Mouse (Mus musculus): ENCODE data around the gene Palm2. TPM values are rescaled to one million over a fixed set of nuclear protein-coding genes. Genes with fewer than 3 reads are reported as not detected.

The Palm2 gene
- total RNA-seq, 1 experiment, result 1.8 TPM

DNA sequence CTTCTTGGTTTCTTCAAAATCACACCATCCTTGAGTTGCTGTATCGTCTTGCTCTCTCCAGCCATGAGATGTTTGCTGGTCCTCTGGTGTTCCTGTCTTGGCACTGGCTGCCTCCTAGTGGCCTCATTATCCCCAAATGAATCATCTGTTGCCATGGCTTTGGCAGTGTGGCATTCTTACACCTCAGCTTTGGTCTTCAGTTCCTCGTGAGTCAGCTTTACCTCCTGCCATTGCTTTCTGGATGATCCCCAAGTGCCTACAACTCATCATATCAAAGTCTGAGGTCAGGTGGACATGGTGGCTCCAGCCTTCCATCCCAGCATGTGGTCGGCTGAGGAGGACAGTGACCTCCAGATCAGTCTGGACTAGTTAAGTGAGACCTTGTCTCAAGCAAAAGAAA, 232.1 kb downstream of the Palm2 start:
- Histone ChIP-seq H3K4me1 (ENCODE audit: control insufficient read depth in 2 of 2, insufficient read depth in 2 of 2, low read length in 2 of 2, poor library complexity in 1 of 2) (no peaks in the 10 kb centered on the region), H3K27ac (ENCODE audit: insufficient read depth, low read depth, low read length, poor library complexity, severe bottlenecking) (no peak overlapping the region), H3K4me3 (ENCODE audit: insufficient read depth in 1 of 2, low read depth in 1 of 2, low read length in 2 of 2, poor library complexity in 1 of 2, severe bottlenecking in 1 of 2) (no peak overlapping the region), H3K36me3 (ENCODE audit: control insufficient read depth, insufficient read depth, low read length, poor library complexity, severe bottlenecking) (no peaks in the 10 kb centered on the region), H3K9ac (ENCODE audit: insufficient read depth, low read depth, low read length, poor library complexity, severe bottlenecking) (no peak overlapping the region), H3K9me3 (ENCODE audit: control insufficient read depth, insufficient read depth, low read depth, low read length) (no peaks in the 10 kb centered on the region)
- TF ChIP-seq CHD2 (IDR thresholded peaks at IDR 0.05; ENCODE audit: low read depth, low read length) (no peak), HCFC1 (IDR thresholded peaks at IDR 0.05; ENCODE audit: borderline replicate concordance, insufficient read depth, low read length) (no peak), ZNF384 (IDR thresholded peaks at IDR 0.05; ENCODE audit: low read depth, low read length) (no peak), ZC3H11A (IDR thresholded peaks at IDR 0.05; ENCODE audit: borderline replicate concordance, low read depth, low read length) (no peak), MAFK (IDR thresholded peaks at IDR 0.05; ENCODE audit: insufficient read depth, low read depth, low read length) (no peak)
- no peak for DNase-seq (ENCODE audit: low read depth, low spot score)
- in situ Hi-C loops (cut with MboI; ENCODE audit: low sequenced_read_pairs in 2 of 2, unreplicated experiment in 2 of 2), result loop anchor here in 1 of 2 experiments (25.0 kb wide), 2 partner anchors 221 to 421 kb away; no protein-coding TSS in a partner anchor

DNA sequence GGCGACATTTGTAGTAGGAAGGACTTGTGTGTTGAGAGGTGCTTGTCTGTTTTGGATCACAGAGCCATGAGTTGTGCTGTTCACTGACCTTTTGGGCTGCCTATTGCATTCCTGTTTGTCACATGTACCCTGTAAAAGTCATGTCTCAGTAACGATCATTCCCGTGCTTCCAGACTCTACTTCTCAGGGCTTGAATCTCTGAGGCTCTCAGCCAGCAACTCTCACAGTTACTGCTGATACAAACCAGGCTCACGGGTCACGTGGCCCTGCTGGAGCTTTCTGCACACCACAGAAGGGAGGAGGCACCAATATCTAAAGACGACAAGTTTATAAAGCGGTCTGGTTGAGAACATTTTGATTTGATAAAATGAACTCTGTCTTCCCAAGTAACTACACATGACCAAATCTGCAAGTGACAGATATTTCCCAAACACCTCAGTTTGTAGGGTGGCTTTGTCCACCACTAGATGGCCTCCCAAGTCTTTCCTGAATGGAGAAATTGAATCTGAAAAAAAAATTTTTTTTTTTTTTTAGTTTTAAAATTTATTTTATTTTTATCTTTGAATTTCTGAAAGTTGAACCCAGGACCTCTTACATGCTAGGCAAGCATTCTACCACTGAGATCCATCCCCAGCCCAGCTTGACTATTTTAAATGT, 236.9 kb downstream of the Palm2 start:
- in situ Hi-C loops (cut with MboI; ENCODE audit: low sequenced_read_pairs in 2 of 2, unreplicated experiment in 2 of 2), result loop anchor here in 1 of 2 experiments (25.0 kb wide), 2 partner anchors 216 to 416 kb away; no protein-coding TSS in a partner anchor
- Histone ChIP-seq H3K9ac (ENCODE audit: insufficient read depth, low read depth, low read length, poor library complexity, severe bottlenecking) (no peak overlapping the region), H3K27ac (ENCODE audit: insufficient read depth, low read depth, low read length, poor library complexity, severe bottlenecking) (no peak overlapping the region), H3K4me1 (ENCODE audit: control insufficient read depth in 2 of 2, insufficient read depth in 2 of 2, low read length in 2 of 2, poor library complexity in 1 of 2) (peaks cover 0 to 5% of the 10 kb centered on the region in 2 experiments; a peak in 2 of 4 replicates), H3K36me3 (ENCODE audit: control insufficient read depth, insufficient read depth, low read length, poor library complexity, severe bottlenecking) (no peaks in the 10 kb centered on the region), H3K4me3 (ENCODE audit: insufficient read depth in 1 of 2, low read depth in 1 of 2, low read length in 2 of 2, poor library complexity in 1 of 2, severe bottlenecking in 1 of 2) (no peak overlapping the region), H3K9me3 (ENCODE audit: control insufficient read depth, insufficient read depth, low read depth, low read length) (no peaks in the 10 kb centered on the region)
- DNase-seq (ENCODE audit: low read depth, low spot score), result no peak
- TF ChIP-seq ZNF384 (IDR thresholded peaks at IDR 0.05; ENCODE audit: low read depth, low read length) (peak; percentile 67), HCFC1 (IDR thresholded peaks at IDR 0.05; ENCODE audit: borderline replicate concordance, insufficient read depth, low read length) (no peak), CHD2 (IDR thresholded peaks at IDR 0.05; ENCODE audit: low read depth, low read length) (no peak)

DNA sequence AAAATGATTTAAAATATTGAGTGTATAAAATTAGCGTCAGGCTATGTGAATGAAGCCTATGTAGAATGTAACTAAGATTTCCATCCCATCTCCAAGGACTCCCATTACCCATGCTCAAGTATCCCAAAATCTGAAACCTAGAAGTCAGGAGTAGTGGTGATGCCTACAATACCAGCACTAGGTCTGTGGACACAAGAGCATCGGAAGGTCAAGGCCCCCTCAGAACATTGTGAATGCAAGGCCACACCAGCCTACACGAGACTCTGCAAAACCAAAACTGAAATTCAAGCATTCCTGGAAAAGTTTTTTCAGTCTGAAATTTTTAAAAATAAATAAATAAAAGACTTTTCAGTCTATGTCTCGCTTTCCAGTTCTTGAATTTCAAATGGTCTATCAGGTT, 238.5 kb downstream of the Palm2 start:
- Histone ChIP-seq H3K9me3 (ENCODE audit: control insufficient read depth, insufficient read depth, low read depth, low read length) (no peaks in the 10 kb centered on the region), H3K4me3 (ENCODE audit: insufficient read depth in 1 of 2, low read depth in 1 of 2, low read length in 2 of 2, poor library complexity in 1 of 2, severe bottlenecking in 1 of 2) (no peak overlapping the region), H3K9ac (ENCODE audit: insufficient read depth, low read depth, low read length, poor library complexity, severe bottlenecking) (no peak overlapping the region), H3K27ac (ENCODE audit: insufficient read depth, low read depth, low read length, poor library complexity, severe bottlenecking) (no peak overlapping the region), H3K36me3 (ENCODE audit: control insufficient read depth, insufficient read depth, low read length, poor library complexity, severe bottlenecking) (no peaks in the 10 kb centered on the region), H3K4me1 (ENCODE audit: control insufficient read depth in 2 of 2, insufficient read depth in 2 of 2, low read length in 2 of 2, poor library complexity in 1 of 2) (peaks cover 0 to 7% of the 10 kb centered on the region in 2 experiments; a peak in 2 of 4 replicates)
- DNase-seq (ENCODE audit: low read depth, low spot score), result no peak
- TF ChIP-seq HCFC1 (IDR thresholded peaks at IDR 0.05; ENCODE audit: borderline replicate concordance, insufficient read depth, low read length) (no peak), CHD2 (IDR thresholded peaks at IDR 0.05; ENCODE audit: low read depth, low read length) (no peak), ZC3H11A (IDR thresholded peaks at IDR 0.05; ENCODE audit: borderline replicate concordance, low read depth, low read length) (no peak)
- in situ Hi-C loops (cut with MboI; ENCODE audit: low sequenced_read_pairs in 2 of 2, unreplicated experiment in 2 of 2), result loop anchor here in 1 of 2 experiments (25.0 kb wide), 2 partner anchors 215 to 415 kb away; no protein-coding TSS in a partner anchor

DNA sequence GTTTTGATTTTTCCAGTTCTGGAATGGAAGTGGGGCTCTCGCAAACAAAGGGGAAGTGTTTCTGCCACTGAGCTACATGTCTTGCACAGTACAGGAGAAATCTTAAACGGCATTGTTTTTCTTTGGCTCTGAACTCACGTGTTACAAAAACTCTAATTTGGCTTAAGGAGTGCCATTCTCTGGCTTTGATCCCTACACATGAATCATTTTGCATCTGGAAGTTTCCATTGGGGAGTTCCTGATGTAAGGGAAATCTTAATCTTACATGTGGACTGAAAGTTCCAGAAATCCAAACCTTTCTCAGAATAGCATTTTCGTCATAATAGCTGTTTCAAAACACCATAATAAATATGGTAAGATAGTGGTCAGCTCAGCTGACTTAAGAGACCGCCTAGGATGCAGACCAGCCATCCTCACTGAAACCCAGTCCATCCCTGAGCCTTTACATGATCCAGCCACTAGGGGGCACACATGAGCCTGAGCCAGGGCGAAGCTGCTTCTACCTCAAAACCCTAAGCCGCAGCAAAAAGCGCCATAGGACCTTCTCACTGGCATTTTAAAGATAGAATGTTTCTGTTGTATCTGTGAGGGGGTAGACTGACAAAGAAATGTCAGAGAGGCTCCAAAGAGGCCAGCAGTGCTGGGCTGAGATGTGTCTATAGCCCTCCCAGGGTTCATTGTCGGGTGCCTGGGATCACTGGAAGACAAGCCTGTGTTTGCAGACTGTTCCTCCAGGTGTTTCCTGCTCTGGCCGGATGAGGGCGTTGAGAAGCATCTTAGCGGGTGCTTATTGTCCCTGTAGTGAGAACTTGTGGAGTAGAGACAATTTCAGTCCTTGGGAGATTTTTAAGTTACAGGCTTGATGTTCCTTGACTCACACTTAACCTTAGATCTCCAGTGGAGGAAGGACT, 239.2 kb downstream of the Palm2 start:
- H3K9ac ChIP-seq (ENCODE audit: insufficient read depth, low read depth, low read length, poor library complexity, severe bottlenecking), result peak overlapping the region; percentile 68; the same call in 1 of the 2 replicates
- H3K4me3 ChIP-seq (ENCODE audit: insufficient read depth in 1 of 2, low read depth in 1 of 2, low read length in 2 of 2, poor library complexity in 1 of 2, severe bottlenecking in 1 of 2), result peak overlapping the region; percentile 48 to 61
- DNase-seq (ENCODE audit: low read depth, low spot score), result peak; percentile 89
- no peak overlapping the region for H3K27ac ChIP-seq (ENCODE audit: insufficient read depth, low read depth, low read length, poor library complexity, severe bottlenecking)
- peaks cover 0 to 7% of the 10 kb centered on the region in 2 experiments; a peak in 3 of 4 replicates for H3K4me1 ChIP-seq (ENCODE audit: control insufficient read depth in 2 of 2, insufficient read depth in 2 of 2, low read length in 2 of 2, poor library complexity in 1 of 2)
- no peaks in the 10 kb centered on the region for H3K9me3 ChIP-seq (ENCODE audit: control insufficient read depth, insufficient read depth, low read depth, low read length)
- TF ChIP-seq ZC3H11A (IDR thresholded peaks at IDR 0.05; ENCODE audit: borderline replicate concordance, low read depth, low read length) (peak; percentile 86), CHD2 (IDR thresholded peaks at IDR 0.05; ENCODE audit: low read depth, low read length) (no peak)
- H3K36me3 ChIP-seq (ENCODE audit: control insufficient read depth, insufficient read depth, low read length, poor library complexity, severe bottlenecking), result no peaks in the 10 kb centered on the region
- in situ Hi-C loops (cut with MboI; ENCODE audit: low sequenced_read_pairs in 2 of 2, unreplicated experiment in 2 of 2), result loop anchor here in 1 of 2 experiments (25.0 kb wide), 2 partner anchors 214 to 414 kb away; no protein-coding TSS in a partner anchor
